Mouse (Mus musculus): Measurements from ENCODE around the gene Klrb1f. TPM values are rescaled to one million over a fixed set of nuclear protein-coding genes. Genes with fewer than 3 reads are reported as not detected.
"Not testable (repeated sequence)": the region's sequence is repeated elsewhere in the genome, so short reads cannot be mapped to it uniquely, and the experiment has no call there.

Klrb1f gene
- polyA plus RNA-seq, 1 experiment from 2014 or later = 0.11 TPM

- H3K27ac ChIP-seq (replicated peaks; ENCODE audit: low read depth, low read length) = no peak overlapping the region
- no peak overlapping the region for H3K9ac ChIP-seq (ENCODE audit: low read length)
- H3K4me1 ChIP-seq (ENCODE audit: control insufficient read depth, insufficient read depth, low read length) = no peaks in the 10 kb centered on the region
- no peak overlapping the region for H3K4me2 ChIP-seq (ENCODE audit: low read depth, severe bottlenecking)
- DNase-seq (ENCODE audit: low spot score) (no peak), ATAC-seq (ENCODE audit: insufficient number of reproducible peaks, low FRiP score, low TSS enrichment, low read depth) (no peak)
- no peaks in the 10 kb centered on the region for H3K36me3 ChIP-seq (ENCODE audit: control insufficient read depth, insufficient read depth, low read length)
- H3K27me3 ChIP-seq (ENCODE audit: control insufficient read depth, insufficient read depth, low read length) = no peaks in the 10 kb centered on the region
- WGBS = 88% methylated on average over 5 of the region's 5 CpGs
- H3K4me3 ChIP-seq (ENCODE audit: low read depth, low read length) = no peak overlapping the region
- no peaks in the 10 kb centered on the region for H3K9me3 ChIP-seq (ENCODE audit: control insufficient read depth, low read length)
These were observed 6.0 kb downstream of the Klrb1f start for GRCm38 (mm10) chr6:129051731-129052130.

- H3K4me1 ChIP-seq (ENCODE audit: control insufficient read depth, insufficient read depth, low read length) = no peaks in the 10 kb centered on the region
- H3K9me3 ChIP-seq (ENCODE audit: control insufficient read depth, low read length) = no peaks in the 10 kb centered on the region
- H3K4me2 ChIP-seq (ENCODE audit: low read depth, severe bottlenecking) = no peak overlapping the region
- ATAC-seq (ENCODE audit: insufficient number of reproducible peaks, low FRiP score, low TSS enrichment, low read depth) (no peak), DNase-seq (ENCODE audit: low spot score) (no peak)
- WGBS = 93% methylated on average over 3 of the region's 3 CpGs
- H3K9ac ChIP-seq (ENCODE audit: low read length) = no peak overlapping the region
- H3K27me3 ChIP-seq (ENCODE audit: control insufficient read depth, insufficient read depth, low read length) = no peaks in the 10 kb centered on the region
- no peak overlapping the region for H3K4me3 ChIP-seq (ENCODE audit: low read depth, low read length)
- no peaks in the 10 kb centered on the region for H3K36me3 ChIP-seq (ENCODE audit: control insufficient read depth, insufficient read depth, low read length)
- no peak overlapping the region for H3K27ac ChIP-seq (replicated peaks; ENCODE audit: low read depth, low read length)
These were observed 10.5 kb downstream of the Klrb1f start for GRCm38 (mm10) chr6:129056237-129056636.

GRCm38 (mm10) chr6:129058013-129058412, 12.3 kb downstream of the Klrb1f start:
- Histone ChIP-seq H3K4me3 (ENCODE audit: low read depth, low read length) (no peak overlapping the region), H3K4me1 (ENCODE audit: control insufficient read depth, insufficient read depth, low read length) (no peaks in the 10 kb centered on the region), H3K4me2 (ENCODE audit: low read depth, severe bottlenecking) (no peak overlapping the region), H3K27ac (replicated peaks; ENCODE audit: low read depth, low read length) (no peak overlapping the region), H3K36me3 (ENCODE audit: control insufficient read depth, insufficient read depth, low read length) (no peaks in the 10 kb centered on the region), H3K27me3 (ENCODE audit: control insufficient read depth, insufficient read depth, low read length) (no peaks in the 10 kb centered on the region), H3K9me3 (ENCODE audit: control insufficient read depth, low read length) (no peaks in the 10 kb centered on the region), H3K9ac (ENCODE audit: low read length) (no peak overlapping the region)
- ATAC-seq (ENCODE audit: insufficient number of reproducible peaks, low FRiP score, low TSS enrichment, low read depth) (no peak), DNase-seq (ENCODE audit: low spot score) (no peak)

- no peaks in the 10 kb centered on the region for H3K36me3 ChIP-seq (ENCODE audit: control insufficient read depth, insufficient read depth, low read length)
- no peak overlapping the region for H3K4me3 ChIP-seq (ENCODE audit: low read depth, low read length)
- DNase-seq (ENCODE audit: low spot score) (no peak), ATAC-seq (ENCODE audit: insufficient number of reproducible peaks, low FRiP score, low TSS enrichment, low read depth) (no peak)
- no peak overlapping the region for H3K4me2 ChIP-seq (ENCODE audit: low read depth, severe bottlenecking)
- H3K27ac ChIP-seq (replicated peaks; ENCODE audit: low read depth, low read length) = no peak overlapping the region
- H3K9ac ChIP-seq (ENCODE audit: low read length) = no peak overlapping the region
- no peaks in the 10 kb centered on the region for H3K9me3 ChIP-seq (ENCODE audit: control insufficient read depth, low read length)
- H3K27me3 ChIP-seq (ENCODE audit: control insufficient read depth, insufficient read depth, low read length) = no peaks in the 10 kb centered on the region
- H3K4me1 ChIP-seq (ENCODE audit: control insufficient read depth, insufficient read depth, low read length) = no peaks in the 10 kb centered on the region
- WGBS = 84% methylated on average over 3 of the region's 3 CpGs
These were observed 19.7 kb downstream of the Klrb1f start for GRCm38 (mm10) chr6:129065407-129065806.

GRCm38 (mm10) chr6:129065857-129066256, 20.2 kb downstream of the Klrb1f start:
- H3K4me1 ChIP-seq (ENCODE audit: control insufficient read depth, insufficient read depth, low read length) = no peaks in the 10 kb centered on the region

GRCm38 (mm10) chr6:129066530-129066929, 20.8 kb downstream of the Klrb1f start:
- H3K4me3 ChIP-seq (ENCODE audit: low read depth, low read length) = no peak overlapping the region
- ATAC-seq (ENCODE audit: insufficient number of reproducible peaks, low FRiP score, low TSS enrichment, low read depth) (no peak), DNase-seq (ENCODE audit: low spot score) (no peak)
- no peaks in the 10 kb centered on the region for H3K9me3 ChIP-seq (ENCODE audit: control insufficient read depth, low read length)
- H3K9ac ChIP-seq (ENCODE audit: low read length) = no peak overlapping the region
- no peaks in the 10 kb centered on the region for H3K36me3 ChIP-seq (ENCODE audit: control insufficient read depth, insufficient read depth, low read length)
- H3K4me1 ChIP-seq (ENCODE audit: control insufficient read depth, insufficient read depth, low read length) = no peaks in the 10 kb centered on the region
- no peak overlapping the region for H3K4me2 ChIP-seq (ENCODE audit: low read depth, severe bottlenecking)
- no peaks in the 10 kb centered on the region for H3K27me3 ChIP-seq (ENCODE audit: control insufficient read depth, insufficient read depth, low read length)
- no peak overlapping the region for H3K27ac ChIP-seq (replicated peaks; ENCODE audit: low read depth, low read length)

More at GRCm38 (mm10) chr6:129065857-129066256, 20.2 kb downstream of the Klrb1f start:
- no peaks in the 10 kb centered on the region for H3K9me3 ChIP-seq (ENCODE audit: control insufficient read depth, low read length)
- ATAC-seq (ENCODE audit: insufficient number of reproducible peaks, low FRiP score, low TSS enrichment, low read depth) = no peak
- DNase-seq (ENCODE audit: low spot score) = no peak
- no peak overlapping the region for H3K27ac ChIP-seq (replicated peaks; ENCODE audit: low read depth, low read length)
- H3K27me3 ChIP-seq (ENCODE audit: control insufficient read depth, insufficient read depth, low read length) = no peaks in the 10 kb centered on the region
- no peaks in the 10 kb centered on the region for H3K36me3 ChIP-seq (ENCODE audit: control insufficient read depth, insufficient read depth, low read length)
- WGBS = 89% methylated on average over 3 of the region's 3 CpGs
- H3K4me2 ChIP-seq (ENCODE audit: low read depth, severe bottlenecking) = no peak overlapping the region
- H3K4me3 ChIP-seq (ENCODE audit: low read depth, low read length) = no peak overlapping the region
- H3K9ac ChIP-seq (ENCODE audit: low read length) = no peak overlapping the region

GRCm38 (mm10) chr6:129066986-129067385, 21.3 kb downstream of the Klrb1f start:
- Histone ChIP-seq H3K36me3 (ENCODE audit: control insufficient read depth, insufficient read depth, low read length) (no peaks in the 10 kb centered on the region), H3K9me3 (ENCODE audit: control insufficient read depth, low read length) (no peaks in the 10 kb centered on the region), H3K27me3 (ENCODE audit: control insufficient read depth, insufficient read depth, low read length) (no peaks in the 10 kb centered on the region), H3K27ac (replicated peaks; ENCODE audit: low read depth, low read length) (no peak overlapping the region), H3K4me1 (ENCODE audit: control insufficient read depth, insufficient read depth, low read length) (no peaks in the 10 kb centered on the region), H3K4me3 (ENCODE audit: low read depth, low read length) (no peak overlapping the region), H3K9ac (ENCODE audit: low read length) (no peak overlapping the region), H3K4me2 (ENCODE audit: low read depth, severe bottlenecking) (no peak overlapping the region)
- ATAC-seq (ENCODE audit: insufficient number of reproducible peaks, low FRiP score, low TSS enrichment, low read depth) (no peak), DNase-seq (ENCODE audit: low spot score) (no peak)
- WGBS = 89% methylated on average over 1 of the region's 1 CpGs

GRCm38 (mm10) chr6:129085098-129085497, 39.4 kb downstream of the Klrb1f start:
- Histone ChIP-seq H3K27me3 (ENCODE audit: control insufficient read depth, insufficient read depth, low read length) (no peaks in the 10 kb centered on the region), H3K9ac (ENCODE audit: low read length) (no peak overlapping the region), H3K4me1 (ENCODE audit: control insufficient read depth, insufficient read depth, low read length) (no peaks in the 10 kb centered on the region), H3K27ac (replicated peaks; ENCODE audit: low read depth, low read length) (no peak overlapping the region), H3K4me2 (ENCODE audit: low read depth, severe bottlenecking) (no peak overlapping the region), H3K9me3 (ENCODE audit: control insufficient read depth, low read length) (no peaks in the 10 kb centered on the region), H3K36me3 (ENCODE audit: control insufficient read depth, insufficient read depth, low read length) (no peaks in the 10 kb centered on the region), H3K4me3 (ENCODE audit: low read depth, low read length) (no peak overlapping the region)
- ATAC-seq (ENCODE audit: insufficient number of reproducible peaks, low FRiP score, low TSS enrichment, low read depth) (no peak), DNase-seq (ENCODE audit: low spot score) (no peak)
- WGBS = 81% methylated on average over 6 of the region's 6 CpGs

GRCm38 (mm10) chr6:129086031-129086430, 40.3 kb downstream of the Klrb1f start:
- WGBS = 90% methylated on average over 2 of the region's 2 CpGs
- not testable (repeated sequence) for H3K4me2 ChIP-seq (ENCODE audit: low read depth, severe bottlenecking)

More at GRCm38 (mm10) chr6:129086031-129086430, 40.3 kb downstream of the Klrb1f start:
- DNase-seq (ENCODE audit: low spot score); H3K4me1 ChIP-seq (ENCODE audit: control insufficient read depth, insufficient read depth, low read length); ATAC-seq (ENCODE audit: insufficient number of reproducible peaks, low FRiP score, low TSS enrichment, low read depth); H3K4me3 ChIP-seq (ENCODE audit: low read depth, low read length); H3K9ac ChIP-seq (ENCODE audit: low read length); H3K27me3 ChIP-seq (ENCODE audit: control insufficient read depth, insufficient read depth, low read length); H3K36me3 ChIP-seq (ENCODE audit: control insufficient read depth, insufficient read depth, low read length); H3K27ac ChIP-seq (replicated peaks; ENCODE audit: low read depth, low read length); H3K9me3 ChIP-seq (ENCODE audit: control insufficient read depth, low read length): not testable (repeated sequence)
